Mouse (Mus musculus) macrophage (primary cell): ENCODE results near the gene Plppr1. TPM values are rescaled to one million over a fixed set of nuclear protein-coding genes. Genes with fewer than 3 reads are reported as not detected.
"Not testable (repeated sequence)": the region's sequence is repeated elsewhere in the genome, so short reads cannot be mapped to it uniquely, and the experiment has no call there.

Experiments used
- H3K27ac ChIP-seq: fragments of 350-480 bp; formaldehyde crosslinking; 2 replicates; pipeline ENCODE4 v1.9.0; 2021
- H3K36me3 ChIP-seq: fragments of 350-480 bp; formaldehyde crosslinking; 2 replicates; pipeline ENCODE4 v1.9.0; 2021; ENCODE audit errors: inconsistent target
- H3K4me3 ChIP-seq: fragments of 350-480 bp; formaldehyde crosslinking; 2 replicates; pipeline ENCODE4 v1.9.0; 2021; ENCODE audit errors: inconsistent target
- H3K79me2 ChIP-seq: fragments of 350-480 bp; formaldehyde crosslinking; 2 replicates; pipeline ENCODE4 v1.9.0; 2021; ENCODE audit errors: inconsistent target
- WGBS: methylation state at CpG from one replicate; pipeline ENCODE4 v1.1.7; 2026; ENCODE audit warnings: inconsistent platforms; ENCODE audit not compliant: missing documents; 5-methylcytosine and 5-hydroxymethylcytosine counted together
- polyA plus RNA-seq: library from polyadenylated mRNA; stranded (reverse); fragments of 250-400 nt; gene quantifications from 3 replicates; pipeline ENCODE4 v1.2.4, GENCODE M21; 2018; ENCODE audit warnings: inconsistent platforms

Gene Plppr1
- polyA plus RNA-seq, 1 experiment from 2014 or later: not detected

DNA sequence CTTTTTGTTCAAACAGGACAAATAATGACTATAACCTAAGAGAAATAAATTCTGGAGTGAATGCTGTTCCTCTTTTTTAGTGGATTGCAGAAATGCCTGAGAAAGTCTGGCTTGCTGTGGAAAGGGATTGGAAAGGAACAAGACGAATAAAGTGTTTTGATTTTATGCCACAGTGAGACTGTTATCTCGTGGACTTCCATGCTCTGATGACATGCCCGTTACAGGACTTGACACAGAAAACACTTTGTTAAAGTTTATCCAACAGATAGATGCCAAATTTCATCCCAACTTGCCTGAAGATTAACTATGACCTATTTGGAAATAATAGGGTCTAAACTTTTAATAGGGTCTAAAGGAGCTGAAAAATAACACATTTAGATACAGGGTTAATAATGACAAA lies 281.0 kb downstream of the Plppr1 start:
- H3K27ac ChIP-seq, H3K4me3 ChIP-seq, H3K36me3 ChIP-seq, H3K79me2 ChIP-seq: not testable (repeated sequence)
- 86% methylated on average over 3 of the region's 3 CpGs for WGBS

- not testable (repeated sequence) for H3K27ac ChIP-seq, H3K4me3 ChIP-seq, H3K36me3 ChIP-seq, H3K79me2 ChIP-seq
- WGBS: 73% methylated on average over 1 of the region's 1 CpGs
These were observed 288.9 kb downstream of the Plppr1 start for GRCm38 (mm10) chr4:49348001-49348400.

- no peaks in the 10 kb centered on the region for H3K79me2 ChIP-seq
- H3K4me3 ChIP-seq: no peak overlapping the region
- 87% methylated on average over 2 of the region's 2 CpGs for WGBS
- H3K27ac ChIP-seq: no peak overlapping the region
- H3K36me3 ChIP-seq: no peaks in the 10 kb centered on the region
These were observed 289.6 kb downstream of the Plppr1 start for GRCm38 (mm10) chr4:49348677-49349076.

DNA sequence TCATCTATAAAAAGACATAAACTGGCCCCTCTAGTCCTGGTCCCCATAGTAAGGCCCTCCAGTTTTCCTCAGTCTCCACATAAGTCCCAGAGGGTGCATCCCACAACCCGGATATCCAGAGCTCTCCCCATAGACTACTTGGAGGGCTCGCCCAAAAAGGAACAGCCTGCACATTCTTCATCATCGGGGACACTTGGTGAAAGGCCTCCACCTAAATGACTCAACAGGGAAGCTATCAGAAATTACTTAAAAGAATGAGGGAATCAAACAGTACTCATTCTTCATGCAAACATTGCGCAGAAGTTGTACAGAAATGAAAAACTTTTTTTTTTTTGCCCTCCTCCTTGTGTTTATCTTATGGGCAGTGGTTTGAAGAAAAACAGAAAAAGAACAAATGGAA lies 291.4 kb downstream of the Plppr1 start:
- Histone ChIP-seq H3K79me2 (no peaks in the 10 kb centered on the region), H3K4me3 (no peak overlapping the region), H3K27ac (no peak overlapping the region), H3K36me3 (no peaks in the 10 kb centered on the region)
- WGBS: 89% methylated on average over 4 of the region's 4 CpGs

- no peak overlapping the region for H3K27ac ChIP-seq
- 89% methylated on average over 2 of the region's 2 CpGs for WGBS
These were observed 298.0 kb downstream of the Plppr1 start for GRCm38 (mm10) chr4:49357097-49357496.

GRCm38 (mm10) chr4:49368046-49368445 lies 309.0 kb downstream of the Plppr1 start:
- not testable (repeated sequence) for H3K36me3 ChIP-seq, H3K27ac ChIP-seq, H3K79me2 ChIP-seq, H3K4me3 ChIP-seq
- 97% methylated on average over 3 of the region's 3 CpGs for WGBS

More at GRCm38 (mm10) chr4:49357097-49357496, 298.0 kb downstream of the Plppr1 start:
- no peaks in the 10 kb centered on the region for H3K79me2 ChIP-seq
- no peak overlapping the region for H3K4me3 ChIP-seq
- H3K36me3 ChIP-seq: no peaks in the 10 kb centered on the region

DNA sequence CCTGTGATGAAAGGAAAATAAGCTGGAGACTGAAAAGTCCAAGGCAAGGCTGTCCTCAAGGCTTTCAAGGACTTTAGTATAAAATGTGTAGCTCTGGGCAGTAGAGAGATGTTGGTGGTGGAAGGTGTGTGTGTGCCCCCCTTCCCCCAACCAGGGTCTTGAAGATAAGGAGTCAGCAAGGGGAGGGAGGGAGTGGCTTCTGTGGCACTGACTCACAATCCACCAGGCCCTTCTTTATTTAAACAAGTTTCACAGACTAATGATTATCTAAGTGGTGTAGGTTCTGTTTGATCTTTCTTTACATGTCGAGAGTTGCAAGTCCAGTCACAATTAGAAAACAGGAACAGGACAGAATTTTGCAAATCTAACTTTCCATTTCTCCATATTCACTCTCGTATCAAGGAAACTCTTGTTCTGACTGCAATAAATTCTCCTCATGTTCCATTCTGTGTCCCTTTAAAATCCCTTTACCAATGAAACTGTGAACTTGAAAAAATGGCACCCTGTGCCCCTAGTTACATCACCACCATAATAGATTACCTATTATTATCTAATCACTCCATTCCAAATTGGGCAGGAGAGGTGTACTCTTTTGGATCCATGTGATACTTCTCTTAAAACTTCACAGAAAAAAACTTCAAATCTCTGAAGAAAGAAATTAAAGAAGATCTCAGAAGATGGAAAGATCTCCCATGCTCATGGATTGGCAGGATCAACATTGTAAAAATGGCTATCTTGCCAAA lies 324.7 kb downstream of the Plppr1 start:
- not testable (repeated sequence) for H3K4me3 ChIP-seq, H3K27ac ChIP-seq, H3K36me3 ChIP-seq, H3K79me2 ChIP-seq
- 75% methylated on average over 1 of the region's 2 CpGs for WGBS

GRCm38 (mm10) chr4:49386873-49387272 lies 327.8 kb downstream of the Plppr1 start:
- WGBS: 41% methylated on average over 2 of the region's 2 CpGs
- Histone ChIP-seq H3K4me3 (no peak overlapping the region), H3K27ac (no peak overlapping the region), H3K36me3 (no peaks in the 10 kb centered on the region), H3K79me2 (no peaks in the 10 kb centered on the region)
